Mouse (Mus musculus): ENCODE results near the gene Prox1. TPM values are rescaled to one million over a fixed set of nuclear protein-coding genes. Genes with fewer than 3 reads are reported as not detected.

Gene Prox1
- polyA plus RNA-seq, 1 experiment, result 1.7 TPM

DNA sequence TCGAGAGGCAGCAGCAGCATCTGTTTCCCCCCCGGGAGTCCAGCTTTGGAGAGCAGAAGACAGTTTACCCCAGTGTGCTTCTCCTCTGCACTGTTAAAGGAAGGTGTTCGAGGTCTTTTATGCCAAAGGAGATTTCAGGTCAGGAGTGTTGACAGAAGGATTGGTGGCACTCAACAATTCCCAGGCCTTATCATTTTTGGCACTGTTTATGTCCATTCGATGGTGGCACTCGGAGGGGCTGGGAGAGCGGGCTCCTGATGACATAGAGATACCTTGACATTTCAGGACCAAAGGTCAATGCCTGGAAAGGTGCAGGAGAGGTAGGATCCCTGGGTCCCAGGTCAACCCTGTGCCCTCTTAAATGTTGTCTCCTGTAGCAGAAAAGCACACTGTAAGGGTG lies 31.2 kb upstream of the Prox1 start:
- WGBS, result 42% methylated on average over 6 of the region's 6 CpGs
- Histone ChIP-seq H3K4me3 (ENCODE audit: low read depth, low read length) (no peak overlapping the region), H3K27ac (ENCODE audit: insufficient read depth, low read depth, low read length) (no peak overlapping the region), H3K36me3 (ENCODE audit: control insufficient read depth, insufficient read depth, low read length) (no peaks in the 10 kb centered on the region), H3K4me1 (ENCODE audit: control insufficient read depth, insufficient read depth, insufficient read length, low read length) (no peaks in the 10 kb centered on the region), H3K27me3 (ENCODE audit: control insufficient read depth, insufficient read depth, low read length) (no peaks in the 10 kb centered on the region)
- TF ChIP-seq POLR2A (IDR thresholded peaks at IDR 0.05; ENCODE audit: low read depth, low read length), result no peak
- no peak for TF ChIP-seq CTCF (IDR thresholded peaks at IDR 0.05; ENCODE audit: extremely low read depth, insufficient read length, insufficient replicate concordance, low read depth, low read length)

DNA sequence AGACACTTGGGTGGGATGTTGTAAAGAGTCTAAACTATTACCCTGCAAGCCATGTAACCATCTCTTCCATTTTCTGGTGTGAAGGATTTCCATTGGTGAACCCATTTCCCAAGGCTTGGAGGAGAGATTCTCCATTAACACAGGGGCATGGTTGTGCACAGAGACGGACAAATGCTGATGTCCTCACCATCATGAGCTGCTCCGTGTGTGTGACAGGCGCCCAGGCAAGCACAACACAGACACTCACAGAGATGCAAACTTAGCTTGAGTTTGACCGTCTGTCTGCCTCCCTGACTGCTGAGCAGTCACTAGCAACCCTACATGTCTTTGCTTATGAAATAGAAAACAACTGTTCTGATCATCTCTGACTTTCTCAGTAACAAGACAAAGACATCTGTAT lies 30.5 kb upstream of the Prox1 start:
- Histone ChIP-seq H3K27ac (ENCODE audit: insufficient read depth, low read depth, low read length) (no peak overlapping the region), H3K36me3 (ENCODE audit: control insufficient read depth, insufficient read depth, low read length) (no peaks in the 10 kb centered on the region), H3K4me1 (ENCODE audit: control insufficient read depth, insufficient read depth, insufficient read length, low read length) (no peaks in the 10 kb centered on the region), H3K27me3 (ENCODE audit: control insufficient read depth, insufficient read depth, low read length) (no peaks in the 10 kb centered on the region), H3K4me3 (ENCODE audit: low read depth, low read length) (no peak overlapping the region)
- TF ChIP-seq CTCF (IDR thresholded peaks at IDR 0.05; ENCODE audit: extremely low read depth, insufficient read length, insufficient replicate concordance, low read depth, low read length), result no peak
- TF ChIP-seq POLR2A (IDR thresholded peaks at IDR 0.05; ENCODE audit: low read depth, low read length), result no peak
- WGBS, result 94% methylated on average over 4 of the region's 4 CpGs

DNA sequence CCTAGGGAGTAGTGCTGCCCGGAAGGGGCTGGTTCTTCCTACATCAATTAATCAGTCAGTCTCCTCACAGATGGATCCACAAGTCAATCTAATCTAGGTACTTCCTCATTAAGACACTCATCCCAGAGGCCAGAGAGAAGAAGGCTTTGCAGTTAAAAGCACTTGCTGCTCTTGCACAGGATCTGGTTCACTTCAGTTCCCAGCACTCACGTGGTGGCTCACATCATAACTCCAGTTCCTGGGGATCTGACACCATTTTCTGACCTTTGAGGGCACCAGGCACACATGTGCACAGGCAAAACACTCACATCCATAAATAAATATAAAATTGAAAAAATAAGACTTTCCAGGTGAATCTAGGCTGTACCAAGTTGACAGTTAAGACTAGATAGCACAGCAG lies 27.7 kb upstream of the Prox1 start:
- no peaks in the 10 kb centered on the region for H3K4me1 ChIP-seq (ENCODE audit: control insufficient read depth, insufficient read depth, insufficient read length, low read length)
- no peak overlapping the region for H3K4me3 ChIP-seq (ENCODE audit: low read depth, low read length)
- H3K27ac ChIP-seq (ENCODE audit: insufficient read depth, low read depth, low read length), result no peak overlapping the region
- TF ChIP-seq CTCF (IDR thresholded peaks at IDR 0.05; ENCODE audit: extremely low read depth, insufficient read length, insufficient replicate concordance, low read depth, low read length) (no peak), POLR2A (IDR thresholded peaks at IDR 0.05; ENCODE audit: low read depth, low read length) (no peak)
- H3K36me3 ChIP-seq (ENCODE audit: control insufficient read depth, insufficient read depth, low read length), result no peaks in the 10 kb centered on the region
- no peaks in the 10 kb centered on the region for H3K27me3 ChIP-seq (ENCODE audit: control insufficient read depth, insufficient read depth, low read length)
- 81% methylated on average over 2 of the region's 2 CpGs for WGBS

GRCm38 (mm10) chr1:190192011-190192410 lies 21.5 kb upstream of the Prox1 start:
- Histone ChIP-seq H3K4me3 (ENCODE audit: low read depth, low read length) (no peak overlapping the region), H3K27ac (ENCODE audit: insufficient read depth, low read depth, low read length) (no peak overlapping the region), H3K4me1 (ENCODE audit: control insufficient read depth, insufficient read depth, insufficient read length, low read length) (no peaks in the 10 kb centered on the region), H3K36me3 (ENCODE audit: control insufficient read depth, insufficient read depth, low read length) (no peaks in the 10 kb centered on the region), H3K27me3 (ENCODE audit: control insufficient read depth, insufficient read depth, low read length) (no peaks in the 10 kb centered on the region; the same call in 1 of the 2 replicates)
- TF ChIP-seq CTCF (IDR thresholded peaks at IDR 0.05; ENCODE audit: extremely low read depth, insufficient read length, insufficient replicate concordance, low read depth, low read length), result no peak
- no peak for TF ChIP-seq POLR2A (IDR thresholded peaks at IDR 0.05; ENCODE audit: low read depth, low read length)
- 93% methylated on average over 13 of the region's 13 CpGs for WGBS

GRCm38 (mm10) chr1:190190231-190190965 lies 19.9 kb upstream of the Prox1 start:
- WGBS, result 45% methylated on average over 10 of the region's 10 CpGs

GRCm38 (mm10) chr1:190189125-190189524 lies 18.6 kb upstream of the Prox1 start:
- TF ChIP-seq CTCF (IDR thresholded peaks at IDR 0.05; ENCODE audit: extremely low read depth, insufficient read length, insufficient replicate concordance, low read depth, low read length) (no peak), POLR2A (IDR thresholded peaks at IDR 0.05; ENCODE audit: low read depth, low read length) (no peak)
- Histone ChIP-seq H3K4me1 (ENCODE audit: control insufficient read depth, insufficient read depth, insufficient read length, low read length) (no peaks in the 10 kb centered on the region), H3K27ac (ENCODE audit: insufficient read depth, low read depth, low read length) (no peak overlapping the region), H3K27me3 (ENCODE audit: control insufficient read depth, insufficient read depth, low read length) (no peaks in the 10 kb centered on the region; the same call in 1 of the 2 replicates), H3K36me3 (ENCODE audit: control insufficient read depth, insufficient read depth, low read length) (no peaks in the 10 kb centered on the region), H3K4me3 (ENCODE audit: low read depth, low read length) (no peak overlapping the region)
- 57% methylated on average over 2 of the region's 2 CpGs for WGBS

More at GRCm38 (mm10) chr1:190190231-190190965, 19.9 kb upstream of the Prox1 start:
- no peak overlapping the region for H3K27ac ChIP-seq (ENCODE audit: insufficient read depth, low read depth, low read length)
- no peaks in the 10 kb centered on the region for H3K4me1 ChIP-seq (ENCODE audit: control insufficient read depth, insufficient read depth, insufficient read length, low read length)
- no peaks in the 10 kb centered on the region for H3K36me3 ChIP-seq (ENCODE audit: control insufficient read depth, insufficient read depth, low read length)
- TF ChIP-seq CTCF (IDR thresholded peaks at IDR 0.05; ENCODE audit: extremely low read depth, insufficient read length, insufficient replicate concordance, low read depth, low read length), result no peak
- TF ChIP-seq POLR2A (IDR thresholded peaks at IDR 0.05; ENCODE audit: low read depth, low read length), result no peak
- no peak overlapping the region for H3K4me3 ChIP-seq (ENCODE audit: low read depth, low read length)
- H3K27me3 ChIP-seq (ENCODE audit: control insufficient read depth, insufficient read depth, low read length), result no peaks in the 10 kb centered on the region; the same call in 1 of the 2 replicates

GRCm38 (mm10) chr1:190186336-190186735 lies 15.8 kb upstream of the Prox1 start:
- Histone ChIP-seq H3K4me3 (ENCODE audit: low read depth, low read length) (no peak overlapping the region), H3K4me1 (ENCODE audit: control insufficient read depth, insufficient read depth, insufficient read length, low read length) (no peaks in the 10 kb centered on the region), H3K27me3 (ENCODE audit: control insufficient read depth, insufficient read depth, low read length) (no peaks in the 10 kb centered on the region), H3K36me3 (ENCODE audit: control insufficient read depth, insufficient read depth, low read length) (no peaks in the 10 kb centered on the region), H3K27ac (ENCODE audit: insufficient read depth, low read depth, low read length) (no peak overlapping the region)
- no peak for TF ChIP-seq POLR2A (IDR thresholded peaks at IDR 0.05; ENCODE audit: low read depth, low read length)
- TF ChIP-seq CTCF (IDR thresholded peaks at IDR 0.05; ENCODE audit: extremely low read depth, insufficient read length, insufficient replicate concordance, low read depth, low read length), result no peak
- WGBS, result 46% methylated on average over 4 of the region's 4 CpGs
